Mouse (Mus musculus) ES-E14 (cell line): Measurements from ENCODE around the gene Chp2.

ENCODE experiments used
- CHD2 ChIP-seq: IDR thresholded peaks from 2 replicates; pipeline ENCODE4 v1.6.1; 2014; ENCODE audit warnings: mild to moderate bottlenecking, low read depth, low read length, inconsistent platforms
- HCFC1 ChIP-seq: IDR thresholded peaks from 2 replicates; pipeline ENCODE4 v1.6.1; 2012; ENCODE audit warnings: low read length, inconsistent platforms, borderline replicate concordance; ENCODE audit not compliant: insufficient read depth
- MAFK ChIP-seq: IDR thresholded peaks from 2 replicates; pipeline ENCODE4 v1.6.1; 2014; ENCODE audit warnings: mild to moderate bottlenecking, low read depth, low read length, inconsistent platforms; ENCODE audit not compliant: insufficient read depth
- ZC3H11A ChIP-seq: IDR thresholded peaks from 2 replicates; pipeline ENCODE4 v1.6.1; 2012; ENCODE audit warnings: low read depth, mild to moderate bottlenecking, inconsistent platforms, low read length, borderline replicate concordance
- ZNF384 ChIP-seq: IDR thresholded peaks from 2 replicates; pipeline ENCODE4 v1.6.1; 2012; ENCODE audit warnings: low read depth, low read length, inconsistent platforms

DNA sequence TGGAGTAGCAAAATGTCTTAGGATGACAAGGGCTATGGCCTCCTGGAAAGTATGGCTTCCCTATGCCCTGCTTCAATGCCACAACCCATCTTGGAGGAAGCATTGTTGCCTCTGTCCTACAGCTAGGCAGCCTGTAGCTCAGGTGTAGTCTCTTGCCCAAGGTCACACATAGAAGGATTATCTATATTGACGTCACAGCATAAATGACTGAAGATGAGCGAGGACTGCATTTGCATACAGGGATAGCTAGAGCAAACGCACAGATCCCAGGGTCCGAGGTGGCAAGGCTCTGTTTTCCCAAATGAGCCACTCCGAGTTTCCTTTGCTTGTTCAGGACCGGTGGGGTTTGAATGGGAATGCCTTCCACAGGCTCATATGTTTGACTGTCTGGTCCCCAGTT is 48.6 kb upstream of the Chp2 start:
- TF ChIP-seq CHD2 = no peak
- no peak for TF ChIP-seq HCFC1
- no peak for TF ChIP-seq MAFK
- TF ChIP-seq ZNF384 = no peak
- TF ChIP-seq ZC3H11A = no peak
